Mouse (Mus musculus) mature B cell (primary cell): Measurements from ENCODE around the gene Cdh1.
"Not testable (repeated sequence)": the region's sequence is repeated elsewhere in the genome, so short reads cannot be mapped to it uniquely, and the experiment has no call there.

Experiments
- in situ Hi-C: fragments of 300-500 bp; cut with MboI; formaldehyde crosslinking; loops from 2 replicates; pipeline ENCODE4 v1.14.3; 2019

The Cdh1 gene

GRCm38 (mm10) chr8:106603131-106603819, at the start of gene Cdh1:
TSS of gene Cdh1 (plus strand) at chr8:106603351.
- in situ Hi-C loops: no loop called here

- in situ Hi-C loops: no loop called here
Observed at GRCm38 (mm10) chr8:106554011-106554410, 49.1 kb upstream of the Cdh1 start.

GRCm38 (mm10) chr8:106556068-106556645, 47.0 kb upstream of the Cdh1 start:
- in situ Hi-C loops: no loop called here

DNA sequence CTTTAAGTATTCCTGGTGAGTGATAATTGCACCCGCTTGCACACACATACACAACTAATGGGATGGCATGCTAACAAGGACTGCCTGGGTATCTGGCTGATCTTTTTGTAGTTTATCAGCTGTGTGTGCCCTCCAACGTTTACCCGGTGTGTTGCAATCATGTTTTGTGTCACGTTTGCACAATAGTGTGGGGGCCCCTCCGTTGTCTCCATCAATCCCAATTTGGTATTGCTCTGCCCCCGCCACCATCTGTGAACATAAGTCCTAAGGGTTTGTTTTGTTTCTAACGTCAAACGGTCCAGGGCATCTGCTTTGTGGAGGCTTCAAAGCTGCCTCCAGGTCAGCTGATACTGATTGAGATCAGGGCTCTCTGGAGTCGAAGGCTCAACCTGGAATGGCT, 43.3 kb upstream of the Cdh1 start:
- in situ Hi-C loops: no loop called here

DNA sequence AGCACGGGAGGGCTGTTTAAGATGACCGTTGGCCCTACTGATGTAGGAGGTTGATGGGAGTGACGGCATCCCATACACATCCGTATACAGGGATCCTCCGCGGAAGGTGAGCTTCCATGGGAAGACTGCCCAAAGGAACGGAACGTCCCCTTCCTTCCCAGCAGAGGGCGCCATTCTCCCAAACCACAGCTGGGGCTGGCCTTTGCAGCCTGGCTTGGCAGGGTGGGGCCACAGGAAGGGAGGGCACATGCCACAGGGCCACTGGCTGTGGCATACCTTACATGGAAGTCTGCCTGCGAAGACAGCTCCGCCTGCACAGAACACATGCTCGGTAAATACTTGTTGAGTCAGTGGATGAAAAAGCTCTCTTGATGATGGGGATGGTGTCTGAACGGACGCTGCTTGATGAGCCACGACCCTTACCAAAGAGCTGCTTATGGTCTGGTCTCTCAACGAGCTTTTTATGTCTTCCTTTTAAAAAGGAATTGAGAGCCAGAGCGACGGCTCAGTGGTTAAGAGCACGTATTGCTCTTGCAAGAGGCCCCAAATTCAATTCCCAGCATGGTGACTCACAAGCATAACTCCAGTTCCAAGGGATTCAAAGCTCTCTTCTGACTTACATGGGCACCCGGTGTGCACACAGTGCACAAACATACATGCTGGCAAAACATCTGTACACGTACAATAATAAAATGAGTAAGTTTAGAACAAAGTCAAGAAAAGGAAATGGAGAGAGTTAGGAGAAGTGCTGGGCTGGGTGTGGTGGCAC, 41.9 kb upstream of the Cdh1 start:
- in situ Hi-C loops: no loop called here

DNA sequence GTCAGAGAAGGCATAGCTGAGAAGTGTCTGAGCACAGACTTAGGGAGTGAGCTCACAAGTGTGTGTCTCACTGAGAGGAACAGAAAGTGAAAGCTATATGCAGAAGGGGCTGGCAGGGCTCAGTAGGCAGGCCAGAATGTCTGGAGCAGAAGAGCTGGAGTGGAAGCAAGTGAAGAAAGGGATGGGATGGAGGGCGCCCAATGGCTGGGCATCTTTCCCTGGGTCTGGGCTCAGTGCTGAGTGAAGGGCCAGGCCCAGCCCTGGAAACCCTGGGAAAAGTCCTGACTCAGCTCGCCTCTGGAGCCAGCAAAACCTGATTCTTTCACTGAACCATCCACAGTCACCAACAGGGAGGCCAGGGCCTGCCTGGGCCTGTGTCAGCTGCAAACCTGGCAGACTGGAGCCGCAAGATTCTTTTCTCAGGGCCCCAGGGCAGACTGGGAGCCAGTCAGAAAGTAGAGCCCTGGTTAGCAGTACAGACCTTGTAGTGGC, 39.4 kb upstream of the Cdh1 start:
- in situ Hi-C loops: no loop called here

GRCm38 (mm10) chr8:106569006-106569405, 34.1 kb upstream of the Cdh1 start:
- in situ Hi-C loops: no loop called here

DNA sequence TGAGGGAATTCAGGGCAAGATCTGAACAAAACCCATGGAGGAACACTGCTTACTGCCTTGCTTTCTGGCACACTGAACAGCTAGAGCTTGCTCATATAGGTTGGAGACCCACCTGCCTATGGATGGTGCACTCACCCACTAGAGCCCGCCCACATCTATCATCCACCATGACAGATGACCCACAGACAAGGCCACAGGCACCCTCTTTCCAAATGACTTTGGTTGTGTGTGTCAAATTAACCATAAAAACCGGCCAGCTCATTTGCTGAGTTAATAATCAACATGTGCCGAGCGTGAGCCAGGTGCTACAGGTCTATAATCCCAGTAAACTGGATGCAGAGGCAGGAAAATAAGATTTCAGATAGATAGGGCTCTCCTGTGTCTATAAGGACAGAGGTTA, 32.8 kb upstream of the Cdh1 start:
- in situ Hi-C loops: no loop called here

DNA sequence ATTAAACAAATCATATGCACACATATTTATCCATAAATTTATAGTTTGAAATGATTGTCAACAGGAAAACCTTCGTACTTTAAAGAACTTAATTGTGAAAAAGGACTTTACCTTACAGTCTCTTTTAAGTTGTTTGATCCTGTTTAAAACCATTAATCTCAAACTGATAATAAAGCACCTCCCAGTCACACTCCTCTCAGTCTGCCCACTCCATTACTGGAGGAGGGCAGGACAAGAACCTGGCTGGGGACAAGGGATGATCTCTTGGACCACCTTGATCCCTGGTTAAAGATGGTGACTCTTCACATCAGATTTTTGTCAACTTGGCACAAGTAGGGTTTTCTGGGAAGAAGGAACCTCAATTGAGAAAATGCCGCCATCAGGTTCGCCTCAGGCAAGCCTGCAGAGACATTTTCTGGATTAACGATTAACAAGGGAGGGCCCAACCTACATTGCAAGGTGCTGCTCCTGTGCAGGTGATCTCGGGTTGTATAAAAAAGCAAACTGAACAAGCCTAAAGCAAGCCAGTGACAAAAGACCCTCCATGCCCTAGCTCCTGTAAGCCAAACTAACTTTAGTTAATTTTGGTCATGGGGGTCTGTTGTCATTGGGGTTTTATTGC, 31.5 kb upstream of the Cdh1 start:
- in situ Hi-C loops: no loop called here

DNA sequence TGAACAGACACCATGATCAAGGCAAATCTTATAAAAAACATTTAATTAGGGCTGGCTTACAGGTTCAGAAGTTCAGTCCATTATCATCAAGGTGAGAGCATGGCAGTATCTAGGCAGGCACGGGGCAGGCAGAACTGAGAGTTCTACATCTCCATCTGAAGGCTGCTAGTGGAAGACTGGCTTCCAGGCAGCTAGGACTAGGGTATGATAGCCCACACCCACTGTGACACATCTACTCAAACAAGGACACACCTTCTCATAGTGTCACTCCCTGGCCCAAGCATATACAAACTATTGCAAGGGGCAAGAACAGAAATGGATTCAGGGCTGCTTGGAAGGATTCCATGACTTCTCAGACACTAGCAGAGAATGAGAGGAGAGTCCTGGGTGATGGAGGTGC, 31.0 kb upstream of the Cdh1 start:
- in situ Hi-C loops: not testable (repeated sequence)

GRCm38 (mm10) chr8:106573168-106573567, 30.0 kb upstream of the Cdh1 start, which contains the start of gene Gm10073:
TSS of gene Gm10073 (minus strand) at chr8:106573461.
- in situ Hi-C loops: not testable (repeated sequence)

- in situ Hi-C loops: no loop called here
Observed at GRCm38 (mm10) chr8:106574283-106574682, 28.9 kb upstream of the Cdh1 start.

- in situ Hi-C loops: no loop called here
Observed at GRCm38 (mm10) chr8:106576849-106577555, 26.1 kb upstream of the Cdh1 start.

- in situ Hi-C loops: no loop called here
Observed at GRCm38 (mm10) chr8:106579510-106579909, 23.6 kb upstream of the Cdh1 start.

GRCm38 (mm10) chr8:106581344-106582088, 21.6 kb upstream of the Cdh1 start:
- in situ Hi-C loops: no loop called here

- in situ Hi-C loops: no loop called here
Observed at GRCm38 (mm10) chr8:106584942-106585670, 18.0 kb upstream of the Cdh1 start.

DNA sequence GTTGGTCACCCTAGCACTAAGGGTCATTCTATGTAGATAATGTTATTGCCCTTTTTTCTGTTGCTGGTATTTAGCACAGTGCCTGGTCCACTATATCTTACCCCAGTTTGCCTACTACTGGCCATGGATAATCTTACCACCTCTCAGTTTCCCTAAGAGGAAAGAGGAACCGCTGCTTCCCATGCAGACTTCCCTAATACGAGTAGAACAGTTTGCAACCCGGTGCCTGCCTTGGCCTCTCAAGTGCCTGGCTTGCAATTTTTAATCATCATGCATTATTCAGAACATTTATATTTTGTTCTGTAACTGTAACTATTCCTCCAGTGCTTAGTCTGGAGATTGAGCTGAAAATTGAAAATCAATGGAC, 17.5 kb upstream of the Cdh1 start:
- in situ Hi-C loops: no loop called here

DNA sequence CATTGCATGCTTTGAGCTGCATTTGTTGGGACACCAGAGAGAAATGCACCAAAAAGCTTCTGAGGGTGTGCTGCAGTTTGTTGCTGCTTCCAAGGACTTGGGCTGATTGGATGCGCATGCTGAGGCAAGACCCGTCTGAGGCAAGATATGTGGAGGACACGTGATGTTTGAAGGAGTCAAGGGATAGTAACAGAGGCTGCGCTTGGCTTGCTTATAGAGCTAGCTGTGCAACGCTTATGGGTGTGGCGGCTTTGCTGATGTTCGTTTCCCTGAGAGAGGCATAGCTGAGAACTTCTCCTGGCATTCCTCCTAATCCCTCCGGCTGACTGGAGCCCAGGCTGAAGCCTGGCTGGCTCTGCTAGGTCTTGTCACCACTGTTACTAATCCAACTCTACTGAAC, 16.3 kb upstream of the Cdh1 start:
- in situ Hi-C loops: no loop called here

GRCm38 (mm10) chr8:106588443-106589431, 14.4 kb upstream of the Cdh1 start:
- in situ Hi-C loops: no loop called here
